Mouse (Mus musculus) cerebellum, adult 11 months (tissue): Measurements from ENCODE around the gene Hoxd8.
A peak's percentile ranks its signal among the peaks of the same experiment; 100 is the strongest.

Experiments
- DNase-seq: peaks from one replicate; pipeline ENCODE4 v3.0.0; 2022

Hoxd8 gene

GRCm38 (mm10) chr2:74699664-74700545 lies 4.5 kb upstream of the Hoxd8 start:
- DNase-seq: no peak

GRCm38 (mm10) chr2:74700546-74701112 lies 3.8 kb upstream of the Hoxd8 start:
- DNase-seq: no peak

DNA sequence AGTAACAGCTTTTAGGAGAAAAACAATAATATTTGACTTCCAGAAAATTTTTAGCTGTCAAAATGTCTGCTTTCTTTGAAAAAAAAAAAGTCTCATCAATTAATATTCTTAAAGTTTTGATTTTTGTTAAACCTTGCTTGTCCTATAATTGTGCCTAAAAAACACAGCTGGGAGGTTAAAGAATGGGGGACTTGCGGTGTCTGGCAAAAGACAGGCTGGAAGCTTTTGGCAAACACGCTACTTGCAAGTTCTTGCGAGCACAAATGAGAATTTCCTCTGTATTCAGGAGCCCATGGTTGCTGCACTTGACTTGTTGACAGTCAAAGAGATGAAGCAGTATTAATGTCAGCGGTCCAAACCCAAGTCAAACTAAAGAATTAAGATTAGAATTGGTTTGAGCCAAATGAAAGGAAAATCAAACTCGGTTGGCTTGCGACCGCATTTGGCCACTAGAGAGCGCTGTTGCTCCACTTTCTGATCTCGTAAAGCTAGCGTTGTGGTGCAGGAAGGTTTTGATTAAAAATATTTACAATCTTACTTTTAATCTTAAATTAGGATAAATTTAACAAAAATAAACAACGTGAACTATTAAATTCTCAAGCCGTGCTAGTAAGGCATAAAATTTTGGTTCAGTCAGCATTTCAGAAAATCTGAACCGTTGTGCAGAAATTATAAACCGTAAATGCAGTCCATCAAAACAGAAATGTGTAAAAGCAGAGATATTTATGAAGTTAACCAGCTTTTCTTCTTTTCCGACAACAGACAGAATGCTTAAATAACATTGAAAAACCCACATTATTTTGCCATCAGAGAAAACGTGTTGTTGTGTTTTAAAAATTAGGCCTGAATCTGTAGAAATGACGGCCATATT lies 2.2 kb upstream of the Hoxd8 start:
- DNase-seq: peak; percentile 40

DNA sequence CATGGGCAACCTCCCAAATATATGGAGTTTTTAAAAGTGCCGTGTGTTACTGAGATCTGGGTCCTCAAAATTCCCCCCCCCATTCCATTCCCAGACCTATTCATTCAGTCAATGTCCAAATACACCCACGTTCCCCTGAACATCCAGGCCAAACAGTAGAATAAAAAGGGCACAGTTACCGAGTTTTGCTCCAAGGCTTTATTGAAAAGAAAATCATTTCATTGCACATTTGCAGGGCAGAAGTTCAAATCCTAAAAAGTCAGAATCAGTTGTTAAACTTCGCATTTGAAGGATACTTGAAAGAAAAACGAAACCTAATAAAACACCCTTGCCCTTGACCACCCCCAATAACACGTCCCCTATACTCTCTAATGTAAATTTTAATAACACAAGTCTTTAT lies 1.6 kb upstream of the Hoxd8 start:
- DNase-seq: no peak

- DNase-seq: no peak
These were observed 1.1 kb upstream of the Hoxd8 start for GRCm38 (mm10) chr2:74703317-74703716.

GRCm38 (mm10) chr2:74703720-74704392 lies 559 bp upstream of the Hoxd8 start:
- DNase-seq: no peak

DNA sequence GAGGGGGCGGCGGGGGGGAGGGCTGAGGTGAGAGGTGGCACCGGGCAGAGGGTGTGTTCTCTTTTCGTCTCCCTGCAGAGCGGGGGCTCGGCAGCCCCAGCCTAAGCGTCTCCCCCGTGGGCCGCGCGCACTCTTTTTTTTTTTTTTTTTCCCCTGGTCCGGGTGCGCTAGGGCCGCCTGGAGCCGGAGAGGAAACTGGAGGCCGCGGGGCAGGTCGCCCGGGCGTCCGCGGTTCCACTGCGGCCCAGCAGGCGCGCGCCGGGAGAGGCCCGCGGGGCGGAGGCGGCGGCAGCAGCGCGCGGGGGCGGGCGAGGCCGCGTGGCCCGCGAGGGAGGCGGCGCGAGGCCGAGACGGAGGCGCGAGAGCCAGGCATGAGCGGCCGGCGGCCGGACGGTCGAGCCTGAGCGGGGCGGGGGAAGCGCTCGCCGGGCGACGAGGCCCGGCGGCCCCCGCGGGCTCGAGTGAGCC lies 618 bp downstream of the Hoxd8 start:
- DNase-seq: no peak

GRCm38 (mm10) chr2:74705467-74706089 lies 1.2 kb downstream of the Hoxd8 start:
- no peak for DNase-seq

GRCm38 (mm10) chr2:74706393-74706960 lies 2.1 kb downstream of the Hoxd8 start:
- DNase-seq: no peak

- DNase-seq: no peak
These were observed 3.2 kb downstream of the Hoxd8 start for GRCm38 (mm10) chr2:74707599-74707998.

DNA sequence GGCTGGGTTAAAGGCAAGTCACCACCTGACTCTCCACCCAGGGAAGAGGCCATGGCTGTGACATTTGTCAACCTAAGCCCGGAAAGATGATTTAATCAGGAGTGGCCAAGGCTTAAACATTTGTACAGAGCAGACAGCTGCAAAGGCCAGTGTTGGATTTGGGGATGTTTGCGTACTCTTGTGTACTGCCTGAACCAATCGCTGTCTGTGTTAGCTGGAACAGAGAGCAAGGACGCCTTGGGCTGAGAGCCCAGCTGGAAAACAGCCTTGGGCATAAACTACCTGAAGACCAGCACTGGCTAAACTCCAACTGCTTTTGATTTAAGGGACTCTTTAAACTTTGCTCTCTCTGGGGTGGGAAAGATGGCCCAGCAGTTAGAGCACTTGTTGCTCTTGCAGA lies 4.3 kb downstream of the Hoxd8 start:
- no peak for DNase-seq

DNA sequence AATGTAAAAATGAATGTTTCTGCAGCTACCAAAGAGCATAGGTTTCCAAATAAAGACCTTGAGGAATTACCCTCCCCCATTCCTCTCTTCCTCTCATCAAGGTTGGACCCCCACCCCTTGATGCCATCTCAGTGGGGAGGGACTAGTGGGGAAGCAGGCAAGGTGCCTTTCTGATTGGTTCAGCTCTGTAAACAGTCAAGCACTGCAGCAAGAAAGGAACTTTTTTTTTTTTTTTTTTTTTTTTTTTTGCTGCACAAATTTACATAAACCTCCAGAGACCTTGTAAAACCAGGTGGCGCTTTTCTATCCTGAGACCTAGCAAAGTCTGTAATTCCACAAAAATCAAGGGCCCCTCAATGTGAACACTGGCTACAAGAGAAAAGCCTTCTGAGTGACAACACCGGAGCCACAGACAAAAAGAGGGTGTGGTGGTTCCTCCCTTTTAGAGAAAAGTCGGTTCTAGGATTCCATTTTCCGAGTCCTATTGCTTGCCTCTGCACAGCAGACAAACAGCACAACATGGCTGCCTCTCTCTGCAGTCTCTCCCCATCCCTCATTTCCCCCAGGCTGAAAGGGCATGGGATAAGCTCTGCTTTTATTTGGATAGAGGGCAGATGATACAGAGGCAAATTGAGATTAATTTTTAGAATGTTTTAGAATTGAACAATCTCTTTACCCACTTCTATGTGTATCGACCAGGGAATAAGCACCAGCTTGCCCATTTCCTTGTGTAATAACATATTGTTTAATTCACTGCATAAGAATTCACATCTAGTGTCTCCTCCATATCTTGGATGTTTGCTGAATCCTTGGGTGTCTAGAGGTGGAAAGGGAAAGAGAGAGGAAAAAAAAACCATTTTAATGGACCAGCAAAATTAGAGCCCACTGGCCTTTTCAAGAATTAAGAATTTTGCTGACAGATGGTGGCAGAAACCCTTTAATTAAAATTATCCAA lies 5.3 kb downstream of the Hoxd8 start:
- no peak for DNase-seq

- no peak for DNase-seq
These were observed 6.6 kb downstream of the Hoxd8 start for GRCm38 (mm10) chr2:74710929-74711543.

GRCm38 (mm10) chr2:74711721-74712621 lies 7.6 kb downstream of the Hoxd8 start, which contains the start of the genes Hoxd3 and Hoxd4:
TSS of gene Hoxd3 (plus strand) at chr2:74711927.
TSS of gene Hoxd4 (plus strand) at chr2:74711929.
- DNase-seq: no peak

DNA sequence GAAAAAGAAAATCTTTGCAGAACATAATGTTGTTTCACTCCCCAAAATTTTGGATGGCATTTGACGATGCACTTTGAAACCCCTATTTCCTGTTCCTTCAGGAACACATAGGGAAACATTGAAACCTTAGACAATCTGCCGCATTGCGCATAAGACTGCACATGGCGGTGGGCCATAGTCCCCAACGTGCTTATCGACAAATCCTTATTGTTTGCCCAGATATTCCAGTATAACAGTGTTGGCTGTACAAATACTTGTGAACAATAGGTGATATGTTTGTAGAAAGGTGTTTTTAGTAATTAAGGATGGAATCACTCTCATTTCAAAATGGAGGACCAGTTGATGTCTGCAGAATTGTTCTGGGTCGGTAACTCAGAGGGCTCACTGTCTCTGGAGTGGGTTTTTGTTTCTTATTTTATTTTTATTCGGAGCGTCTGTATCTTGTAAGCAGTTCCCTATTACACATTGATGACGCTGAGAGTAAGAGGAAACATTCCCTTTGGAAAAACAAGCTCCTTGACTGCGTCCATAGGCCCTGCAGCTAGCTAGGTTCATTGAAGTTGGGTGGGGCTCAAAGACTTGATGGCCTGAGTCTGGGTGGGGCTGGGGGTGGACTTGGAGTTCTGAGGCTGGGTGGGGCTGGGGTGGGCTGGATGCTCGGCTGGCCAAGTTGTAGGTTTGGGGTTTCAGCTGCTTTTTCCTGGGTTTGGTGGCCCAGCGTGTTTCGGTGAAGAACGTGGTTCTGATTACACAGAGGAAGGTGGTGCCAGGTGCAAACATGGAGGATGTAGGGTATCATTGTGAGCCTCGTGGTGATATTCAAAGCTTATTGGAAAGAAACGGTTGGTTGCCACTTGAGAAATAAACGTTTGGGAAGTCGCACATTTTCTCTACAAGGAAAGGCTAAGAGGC lies 9.1 kb downstream of the Hoxd8 start:
- no peak for DNase-seq

- DNase-seq: no peak
These were observed 9.9 kb downstream of the Hoxd8 start for GRCm38 (mm10) chr2:74714156-74714789.

DNA sequence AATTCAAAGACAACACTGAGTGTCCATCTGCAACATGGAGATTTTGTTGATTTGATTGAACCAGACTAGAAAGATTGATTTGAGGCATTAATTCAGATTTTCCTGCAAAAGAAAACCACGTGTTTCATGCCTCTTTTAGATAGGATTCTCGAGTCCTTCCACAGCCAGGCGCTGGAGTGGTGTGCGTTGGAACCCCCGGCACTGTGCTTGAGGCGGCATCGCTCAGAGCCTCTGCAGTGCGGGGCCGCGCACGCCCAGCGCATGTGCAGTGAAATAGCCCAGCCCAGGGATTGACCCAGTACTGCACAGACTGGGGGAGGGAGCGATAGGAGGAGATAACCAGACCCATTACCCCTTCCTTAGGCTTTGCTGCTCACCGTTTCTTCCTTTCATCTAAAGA lies 10.5 kb downstream of the Hoxd8 start:
- no peak for DNase-seq
